Mouse (Mus musculus) stomach, embryonic 15.5 days (tissue): Measurements from ENCODE around the gene Bcl7a. TPM values are rescaled to one million over a fixed set of nuclear protein-coding genes. Genes with fewer than 3 reads are reported as not detected.

ENCODE experiments used
- ATAC-seq: fragments of 200-750 bp; cut with Nextera tagmentation; 2 replicates; pipeline ENCODE4 v1.8.0; 2017; ENCODE audit warnings: low read depth, moderate number of reproducible peaks, moderate TSS enrichment; ENCODE audit not compliant: insufficient read depth, low FRiP score
- H3K27ac ChIP-seq: fragments of 300-500 bp; sonication (generic); 2 replicates; pipeline ENCODE4 v1.5.1; 2015; ENCODE audit warnings: mild to moderate bottlenecking, inconsistent platforms
- H3K27me3 ChIP-seq: fragments of 300-500 bp; sonication (generic); replicated peaks from 2 replicates; pipeline ENCODE4 v1.6.1; 2015; ENCODE audit warnings: inconsistent platforms
- H3K36me3 ChIP-seq: fragments of 300-500 bp; sonication (generic); 2 replicates; pipeline ENCODE4 v1.6.1; 2015; ENCODE audit warnings: inconsistent platforms
- H3K4me1 ChIP-seq: fragments of 300-500 bp; sonication (generic); 2 replicates; pipeline ENCODE4 v1.6.1; 2015; ENCODE audit warnings: inconsistent platforms
- H3K4me2 ChIP-seq: fragments of 300-500 bp; sonication (generic); 2 replicates; pipeline ENCODE4 v1.6.1; 2015; ENCODE audit warnings: mild to moderate bottlenecking, inconsistent platforms
- H3K4me3 ChIP-seq: fragments of 300-500 bp; sonication (generic); replicated peaks from 2 replicates; pipeline ENCODE4 v1.5.1; 2015; ENCODE audit warnings: inconsistent platforms
- H3K9ac ChIP-seq: fragments of 300-500 bp; sonication (generic); 2 replicates; pipeline ENCODE4 v1.6.1; 2015; ENCODE audit warnings: inconsistent platforms
- H3K9me3 ChIP-seq: fragments of 300-500 bp; sonication (generic); 2 replicates; pipeline ENCODE4 v1.6.1; 2016; ENCODE audit warnings: inconsistent platforms
- WGBS: fragments of 180-500 bp; shearing (Covaris S2); methylation state at CpG from one replicate; pipeline ENCODE4 v1.1.7; 2015; 5-methylcytosine and 5-hydroxymethylcytosine counted together
- polyA plus RNA-seq: library from polyadenylated mRNA; unstranded; fragments of >200 nt; fragmentation: Nextera tagmentation; extraction: Ambion mirVana; gene quantifications from 2 replicates; pipeline ENCODE4 v1.2.1, GENCODE M21; 2015

Gene Bcl7a
- polyA plus RNA-seq, 1 experiment from 2014 or later: 19.9 TPM

DNA sequence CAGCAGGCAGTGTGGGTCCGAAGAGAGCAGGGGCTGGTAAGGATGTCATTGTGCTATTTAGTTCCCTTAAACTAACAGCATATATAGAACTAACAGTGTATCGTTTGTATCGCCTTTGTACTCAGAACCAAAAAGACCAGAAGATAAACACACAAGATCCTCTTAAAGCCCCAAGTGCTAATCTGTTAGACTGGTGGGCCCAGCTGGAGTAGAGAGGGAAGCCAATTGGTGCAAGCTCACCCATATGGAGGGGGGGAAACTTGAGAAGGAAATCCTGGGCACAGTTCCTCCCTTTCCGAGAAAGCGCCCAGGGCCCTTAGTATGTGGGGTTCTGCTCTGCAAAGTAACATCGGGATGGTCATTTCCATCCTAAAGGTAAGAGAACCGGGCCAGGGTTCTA lies 33.4 kb upstream of the Bcl7a start:
- 40% methylated on average over 7 of the region's 7 CpGs for WGBS
- peaks cover 5% of the 10 kb centered on the region; the same call in 1 of the 2 replicates for H3K4me1 ChIP-seq
- peak overlapping the region; percentile 10; the same call in 1 of the 2 replicates for H3K4me2 ChIP-seq
- no peaks in the 10 kb centered on the region for H3K36me3 ChIP-seq
- H3K27ac ChIP-seq: no peak overlapping the region
- H3K9ac ChIP-seq: no peak overlapping the region
- no peaks in the 10 kb centered on the region for H3K27me3 ChIP-seq
- no peak for ATAC-seq
- no peak overlapping the region for H3K4me3 ChIP-seq
- H3K9me3 ChIP-seq: no peaks in the 10 kb centered on the region

DNA sequence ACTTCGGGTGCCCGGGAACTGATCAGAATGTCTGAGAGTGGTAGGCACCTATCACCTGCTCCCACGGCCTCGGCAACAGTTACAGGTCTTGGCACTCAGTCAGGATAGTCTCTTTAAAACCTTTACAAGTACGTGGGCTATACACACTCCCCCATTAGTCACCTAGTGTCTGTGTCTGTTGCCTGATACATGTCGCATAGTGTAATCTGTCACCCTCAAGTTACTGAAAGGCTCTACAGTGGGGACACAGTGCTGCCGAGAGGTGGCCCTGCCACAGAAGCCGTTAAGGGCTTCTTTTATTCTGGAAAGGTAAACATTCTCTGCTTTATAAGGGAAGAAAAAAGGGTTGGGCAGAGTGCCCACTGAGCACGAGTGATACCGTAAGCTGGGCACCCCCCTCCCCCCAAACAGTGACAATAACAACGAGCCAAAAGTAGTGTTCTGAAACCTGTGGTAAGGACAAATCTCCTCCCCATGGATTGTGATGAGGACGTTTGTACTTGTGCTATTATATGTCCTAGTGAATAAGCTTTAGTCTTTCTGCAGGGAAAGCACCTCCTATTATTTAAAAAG lies 30.5 kb upstream of the Bcl7a start:
- 44% methylated on average over 12 of the region's 12 CpGs for WGBS
- Histone ChIP-seq H3K9ac (no peak overlapping the region), H3K36me3 (no peaks in the 10 kb centered on the region), H3K27me3 (no peaks in the 10 kb centered on the region), H3K9me3 (no peaks in the 10 kb centered on the region), H3K4me1 (peaks cover 5% of the 10 kb centered on the region; the same call in 1 of the 2 replicates), H3K4me2 (no peak overlapping the region), H3K4me3 (no peak overlapping the region), H3K27ac (no peak overlapping the region)
- ATAC-seq: no peak

- peaks cover 5% of the 10 kb centered on the region; the same call in 1 of the 2 replicates for H3K4me1 ChIP-seq
- H3K4me3 ChIP-seq: no peak overlapping the region
- no peaks in the 10 kb centered on the region for H3K9me3 ChIP-seq
- H3K27ac ChIP-seq: no peak overlapping the region
- ATAC-seq: no peak
- no peak overlapping the region for H3K9ac ChIP-seq
- H3K27me3 ChIP-seq: no peaks in the 10 kb centered on the region
- 53% methylated on average over 11 of the region's 11 CpGs for WGBS
- H3K4me2 ChIP-seq: no peak overlapping the region
- H3K36me3 ChIP-seq: no peaks in the 10 kb centered on the region
These were observed 29.7 kb upstream of the Bcl7a start for GRCm38 (mm10) chr5:123313851-123314380.

GRCm38 (mm10) chr5:123315219-123315866 lies 28.3 kb upstream of the Bcl7a start:
- H3K36me3 ChIP-seq: no peaks in the 10 kb centered on the region
- H3K27ac ChIP-seq: no peak overlapping the region
- no peaks in the 10 kb centered on the region for H3K4me1 ChIP-seq
- no peak overlapping the region for H3K9ac ChIP-seq
- H3K27me3 ChIP-seq: no peaks in the 10 kb centered on the region
- 47% methylated on average over 9 of the region's 10 CpGs for WGBS
- no peak overlapping the region for H3K4me2 ChIP-seq
- no peaks in the 10 kb centered on the region for H3K9me3 ChIP-seq
- H3K4me3 ChIP-seq: no peak overlapping the region
- no peak for ATAC-seq

DNA sequence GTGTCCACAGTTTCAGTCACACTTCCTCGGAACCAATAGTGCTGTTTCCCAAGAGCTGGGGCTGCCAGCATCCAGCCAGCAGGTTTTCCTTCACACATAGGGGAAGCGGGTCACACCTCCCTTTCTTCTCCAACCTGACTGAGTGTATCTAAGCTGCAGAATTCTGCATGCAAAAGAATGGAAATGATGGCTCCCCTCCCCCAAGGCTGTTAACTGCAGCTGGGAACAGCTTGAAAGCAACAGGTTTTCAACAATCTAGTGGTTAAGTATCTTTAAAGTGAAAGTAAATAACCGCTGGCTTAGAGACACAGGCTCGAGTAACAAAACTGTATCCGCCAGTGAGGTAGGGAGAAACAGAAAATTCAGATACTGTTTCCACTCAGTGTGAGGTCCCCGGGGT lies 25.6 kb upstream of the Bcl7a start:
- 7% methylated on average over 6 of the region's 6 CpGs for WGBS
- Histone ChIP-seq H3K9ac (no peak overlapping the region), H3K27ac (0 out of 2 replicates have a peak overlapping the region, but pooled peaks have one; percentile 11)

DNA sequence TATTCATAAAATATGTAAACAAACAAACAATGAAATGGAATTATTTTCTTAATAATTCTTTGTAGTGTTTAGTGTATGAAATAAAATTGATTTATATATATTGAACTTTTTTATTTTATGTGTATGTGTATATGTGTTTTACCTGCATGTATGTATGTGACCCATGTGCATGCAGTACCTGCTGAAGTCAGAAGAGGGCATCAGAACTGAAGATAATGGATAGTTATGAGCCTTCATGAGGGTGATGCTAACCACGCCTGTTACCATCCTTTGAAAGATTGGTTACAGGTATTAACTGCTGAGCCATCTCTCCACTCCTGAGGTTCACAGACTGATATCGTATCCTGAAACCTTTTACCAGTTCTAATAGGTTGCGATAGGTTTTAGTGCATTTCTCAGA lies 23.5 kb upstream of the Bcl7a start:
- no peak for ATAC-seq
- Histone ChIP-seq H3K36me3 (no peaks in the 10 kb centered on the region), H3K9me3 (no peaks in the 10 kb centered on the region), H3K9ac (no peak overlapping the region), H3K4me1 (no peaks in the 10 kb centered on the region), H3K27ac (no peak overlapping the region), H3K4me2 (no peak overlapping the region), H3K27me3 (no peaks in the 10 kb centered on the region), H3K4me3 (no peak overlapping the region)
- 93% methylated on average over 3 of the region's 3 CpGs for WGBS

More for the DNA sequence above, 25.6 kb upstream of the Bcl7a start:
- Histone ChIP-seq H3K36me3 (no peaks in the 10 kb centered on the region), H3K27me3 (no peaks in the 10 kb centered on the region), H3K4me3 (peak overlapping the region; percentile 33), H3K4me1 (no peaks in the 10 kb centered on the region), H3K4me2 (peak overlapping the region; percentile 48), H3K9me3 (no peaks in the 10 kb centered on the region)
- no peak for ATAC-seq

DNA sequence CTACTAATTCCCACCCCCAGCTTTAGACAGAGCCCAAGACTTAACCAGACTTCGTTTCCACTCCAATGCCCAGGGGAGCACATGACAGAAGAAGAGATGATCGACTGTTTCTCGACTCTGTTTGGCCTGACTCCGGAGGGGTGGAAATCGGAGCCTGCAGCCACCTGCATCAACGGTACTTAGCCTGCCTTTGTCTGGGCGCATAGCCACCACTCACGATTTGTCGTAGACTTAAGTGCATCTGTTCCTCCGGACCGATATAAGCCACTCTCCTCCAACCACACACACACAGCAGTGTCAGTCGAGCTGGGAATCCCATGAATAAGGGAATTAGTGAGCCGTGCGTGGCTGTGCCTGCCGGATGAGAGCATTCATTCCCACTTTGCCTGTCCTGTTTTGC lies 19.4 kb upstream of the Bcl7a start:
- no peaks in the 10 kb centered on the region for H3K9me3 ChIP-seq
- no peak overlapping the region for H3K27ac ChIP-seq
- H3K9ac ChIP-seq: no peak overlapping the region
- no peak for ATAC-seq
- H3K4me1 ChIP-seq: 0 out of 2 replicates have a peak, but pooled peaks cover 4% of the 10 kb centered on the region
- 35% methylated on average over 15 of the region's 15 CpGs for WGBS
- no peaks in the 10 kb centered on the region for H3K36me3 ChIP-seq
- no peak overlapping the region for H3K4me2 ChIP-seq
- no peak overlapping the region for H3K4me3 ChIP-seq
- H3K27me3 ChIP-seq: no peaks in the 10 kb centered on the region

DNA sequence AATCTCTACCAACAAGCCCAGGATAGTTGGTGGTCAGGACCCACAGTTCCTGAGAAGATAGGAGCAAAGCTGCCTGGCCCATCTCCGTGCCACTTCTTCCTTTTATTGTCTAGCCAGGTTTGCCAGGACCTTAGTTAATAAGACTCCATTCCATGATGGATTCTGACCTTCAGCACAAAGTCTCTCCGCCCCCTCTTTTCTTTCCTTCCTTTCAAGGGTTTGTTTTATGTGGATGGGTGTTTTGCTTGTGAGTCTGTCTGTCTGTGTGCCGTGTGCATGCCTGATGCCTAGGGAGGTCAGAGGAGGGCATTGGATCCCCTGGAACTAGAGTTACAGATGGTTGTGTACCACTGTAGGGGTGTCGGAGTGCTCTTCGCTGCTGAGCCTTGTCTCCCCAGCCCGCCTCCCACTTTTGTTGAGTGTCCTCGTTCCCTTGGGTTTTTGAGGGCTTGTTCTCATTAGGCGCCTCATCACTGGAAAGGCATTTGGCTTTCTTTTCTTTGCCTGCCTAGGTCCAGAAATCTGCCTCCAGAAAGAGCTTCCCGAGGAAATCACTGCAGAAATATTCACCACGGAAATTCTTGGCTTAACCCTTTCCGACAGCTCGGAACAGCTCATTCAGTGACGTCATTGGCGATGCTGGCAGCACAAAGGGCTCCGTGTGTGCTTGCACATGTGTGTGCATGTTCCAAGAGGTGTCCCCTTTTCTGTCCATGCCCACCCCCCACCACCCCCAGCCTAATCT lies 17.5 kb upstream of the Bcl7a start:
- no peaks in the 10 kb centered on the region for H3K9me3 ChIP-seq
- ATAC-seq: no peak
- 59% methylated on average over 15 of the region's 15 CpGs for WGBS
- 0 out of 2 replicates have a peak, but pooled peaks cover 4% of the 10 kb centered on the region for H3K4me1 ChIP-seq
- 0 out of 2 replicates have a peak overlapping the region, but pooled peaks have one; percentile 19 for H3K27ac ChIP-seq
- no peaks in the 10 kb centered on the region for H3K27me3 ChIP-seq
- H3K9ac ChIP-seq: no peak overlapping the region
- no peak overlapping the region for H3K4me3 ChIP-seq
- no peak overlapping the region for H3K4me2 ChIP-seq
- H3K36me3 ChIP-seq: no peaks in the 10 kb centered on the region

DNA sequence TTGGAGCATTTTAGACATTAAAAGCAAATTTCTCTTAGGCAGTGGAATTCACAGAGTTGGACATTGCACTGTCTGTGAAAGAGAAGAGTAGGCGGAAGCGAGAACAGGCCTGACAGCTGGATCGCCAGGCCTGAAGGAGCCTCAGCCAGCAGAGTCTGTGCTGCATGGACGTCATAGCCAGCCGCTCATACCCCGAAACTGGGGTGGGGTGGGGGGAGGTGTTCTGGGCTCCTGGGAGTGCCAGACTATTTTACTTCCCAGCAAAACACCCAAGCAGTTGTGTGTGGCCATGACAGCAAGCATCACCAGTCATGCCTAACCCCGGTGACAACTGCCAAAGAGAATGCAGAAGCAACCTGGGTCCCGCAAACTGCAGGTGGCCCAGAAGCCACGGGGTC lies 16.9 kb upstream of the Bcl7a start:
- Histone ChIP-seq H3K4me1 (0 out of 2 replicates have a peak, but pooled peaks cover 4% of the 10 kb centered on the region), H3K27me3 (no peaks in the 10 kb centered on the region), H3K9me3 (no peaks in the 10 kb centered on the region), H3K4me2 (no peak overlapping the region), H3K9ac (no peak overlapping the region), H3K4me3 (no peak overlapping the region), H3K36me3 (no peaks in the 10 kb centered on the region), H3K27ac (0 out of 2 replicates have a peak overlapping the region, but pooled peaks have one; percentile 19)
- ATAC-seq: no peak
- WGBS: 73% methylated on average over 9 of the region's 9 CpGs

DNA sequence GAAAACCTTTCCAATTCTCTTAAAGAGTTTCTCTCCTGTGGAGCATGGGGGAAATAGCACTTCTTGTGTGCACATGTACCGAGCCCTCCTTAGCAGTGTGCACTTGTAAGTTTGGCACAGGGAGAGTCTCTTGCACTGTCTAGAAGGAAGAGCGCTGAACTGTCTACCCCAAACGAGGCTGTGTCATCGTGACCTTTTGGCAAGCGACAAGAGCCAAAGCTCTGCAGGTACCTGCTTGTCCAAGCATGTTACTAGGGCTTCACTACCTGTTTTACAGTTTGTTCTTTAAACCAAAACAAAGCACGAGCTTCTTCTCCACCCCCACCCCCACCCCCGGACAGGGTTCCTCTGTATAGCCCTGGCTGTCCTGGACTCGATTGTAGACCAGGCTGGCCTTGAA lies 15.9 kb upstream of the Bcl7a start:
- Histone ChIP-seq H3K4me1 (0 out of 2 replicates have a peak, but pooled peaks cover 4% of the 10 kb centered on the region), H3K27me3 (no peaks in the 10 kb centered on the region), H3K4me2 (no peak overlapping the region), H3K9ac (no peak overlapping the region), H3K9me3 (no peaks in the 10 kb centered on the region), H3K27ac (no peak overlapping the region), H3K36me3 (no peaks in the 10 kb centered on the region), H3K4me3 (no peak overlapping the region)
- 77% methylated on average over 8 of the region's 8 CpGs for WGBS
- ATAC-seq: no peak

DNA sequence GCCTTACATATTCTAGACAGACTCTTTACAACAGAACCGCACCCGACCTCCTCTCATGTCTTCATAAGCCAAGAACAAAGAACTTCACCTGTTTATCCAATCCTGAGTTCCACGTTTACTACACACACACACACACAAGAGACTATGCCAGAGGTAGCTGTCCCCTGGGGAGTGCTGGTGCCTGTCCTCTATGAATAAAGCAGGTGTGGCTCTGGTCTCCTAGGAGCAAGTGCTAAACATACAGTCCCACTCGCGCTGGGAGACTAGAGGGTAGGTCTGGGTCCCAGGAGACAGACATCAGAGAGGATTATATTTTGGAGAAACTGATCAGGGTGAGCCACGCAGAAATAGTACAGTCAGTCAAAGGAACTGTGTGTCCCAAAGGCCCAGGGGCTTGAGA lies 10.1 kb upstream of the Bcl7a start:
- Histone ChIP-seq H3K27me3 (no peaks in the 10 kb centered on the region), H3K4me3 (no peak overlapping the region), H3K4me1 (no peaks in the 10 kb centered on the region), H3K9ac (no peak overlapping the region), H3K9me3 (no peaks in the 10 kb centered on the region), H3K4me2 (no peak overlapping the region), H3K36me3 (no peaks in the 10 kb centered on the region), H3K27ac (no peak overlapping the region)
- ATAC-seq: no peak
- WGBS: 72% methylated on average over 6 of the region's 6 CpGs
